Mouse (Mus musculus) bone marrow, adult 2 months (tissue): ENCODE data around the gene Znrf2.

Experiments used
- CTCF ChIP-seq: fragments of 200-500 bp; IDR thresholded peaks from 2 replicates; pipeline ENCODE4 v1.5.1; 2011; ENCODE audit warnings: low read length, control low read depth; ENCODE audit not compliant: control insufficient read depth, insufficient read depth
- POLR2A ChIP-seq: fragments of 200-500 bp; IDR thresholded peaks from 2 replicates; pipeline ENCODE4 v1.6.1; 2011; ENCODE audit warnings: low read depth, mild to moderate bottlenecking, control low read depth, low read length, borderline replicate concordance; ENCODE audit not compliant: control insufficient read depth

DNA sequence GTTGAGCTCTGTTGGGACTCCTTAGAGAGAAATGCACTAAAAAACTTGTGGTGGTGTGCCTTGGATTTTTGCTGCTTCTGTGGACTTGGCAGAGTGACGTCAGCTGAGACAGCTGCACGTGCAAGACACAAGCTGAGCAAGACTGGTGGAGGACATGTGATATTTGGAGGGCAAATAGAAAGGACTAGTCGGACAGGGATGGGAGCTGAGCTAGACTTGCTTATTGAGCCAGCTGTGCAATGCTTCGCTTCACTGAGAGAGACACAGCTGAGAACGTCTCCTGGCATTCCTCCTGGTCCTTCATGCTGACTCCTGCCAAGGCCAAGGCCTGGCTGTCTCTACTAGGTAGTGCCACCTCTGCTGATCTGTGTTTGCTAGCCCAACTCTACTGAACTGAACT is 10.8 kb downstream of the Znrf2 start:
- no peak for TF ChIP-seq CTCF
- no peak for TF ChIP-seq POLR2A
